Mouse (Mus musculus): Measurements from ENCODE around the gene Ccn2.

- no peak for TF ChIP-seq EP300 (IDR thresholded peaks at IDR 0.05; ENCODE audit: low read depth)
- no peak for TF ChIP-seq CTCF (IDR thresholded peaks at IDR 0.05; ENCODE audit: low read depth)
These were observed 42.4 kb upstream of the Ccn2 start for GRCm38 (mm10) chr10:24552870-24553269.
